Mouse (Mus musculus): ENCODE measurements at regions not wholly inside any gene's neighbourhood (a gene's known extent, or its start where the extent isn't known, plus 50 kb on each side); places are given as distances from the start of the nearest gene placed in this dataset.

DNA sequence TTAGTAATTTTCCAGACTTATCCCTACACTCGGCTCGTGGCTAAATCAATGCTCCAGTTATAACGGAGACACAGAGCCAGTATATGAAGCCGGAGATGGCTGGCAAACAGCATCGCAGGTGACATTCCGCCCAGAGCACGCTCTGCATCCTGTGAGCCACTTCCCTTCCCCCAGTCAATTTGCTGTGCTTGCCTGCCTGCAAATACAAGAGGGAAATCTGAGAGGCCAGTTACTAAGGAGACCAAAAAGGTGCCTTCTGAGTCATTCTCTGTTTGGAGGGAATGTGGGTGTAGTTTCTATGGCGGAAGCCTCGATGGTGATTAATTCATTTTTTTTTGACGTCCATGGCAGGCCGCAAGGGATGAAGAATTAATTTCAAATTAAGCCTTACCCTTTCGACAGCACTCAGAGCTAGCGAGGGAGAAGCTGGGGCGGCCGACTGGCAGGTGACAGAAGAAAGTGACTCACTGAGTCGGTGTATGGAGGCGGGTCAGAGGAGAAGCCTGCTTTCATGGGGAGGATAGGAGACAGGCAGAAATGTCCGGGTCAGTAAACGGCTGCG lies 159.5 kb upstream of the Fndc3a start:
- no peaks in the 10 kb centered on the region for H3K79me2 ChIP-seq (ENCODE audit: control insufficient read depth, insufficient read depth, low read length, poor library complexity)
- H3K9ac ChIP-seq (ENCODE audit: control insufficient read depth, low read depth, low read length, poor library complexity, severe bottlenecking) = no peak overlapping the region
- TF ChIP-seq SIN3A (IDR thresholded peaks at IDR 0.05; ENCODE audit: low read length) = no peak
- no peak for TF ChIP-seq ZNF384 (IDR thresholded peaks at IDR 0.05; ENCODE audit: low read depth, low read length)
- TF ChIP-seq MEF2A (IDR thresholded peaks at IDR 0.05; ENCODE audit: extremely low read depth, insufficient replicate concordance, low read depth, low read length, poor library complexity, severe bottlenecking) = no peak
- no peak for TF ChIP-seq UBTF (IDR thresholded peaks at IDR 0.05; ENCODE audit: borderline replicate concordance, insufficient read depth, low read depth, low read length)
- TF ChIP-seq MAFK (IDR thresholded peaks at IDR 0.05; ENCODE audit: borderline replicate concordance, low read depth, low read length) = no peak
- no peak for TF ChIP-seq POLR2AphosphoS2 (IDR thresholded peaks at IDR 0.05; ENCODE audit: low read length)
- TF ChIP-seq SMC3 (IDR thresholded peaks at IDR 0.05; ENCODE audit: low read depth, low read length) = no peak
- H3K27ac ChIP-seq (ENCODE audit: control insufficient read depth, low read depth, low read length) = no peak overlapping the region
- no peak overlapping the region for H3K4me3 ChIP-seq (ENCODE audit: control insufficient read depth in 1 of 2, insufficient read depth in 1 of 2, low read depth in 2 of 2, low read length in 2 of 2)
- no peaks in the 10 kb centered on the region for H3K36me3 ChIP-seq (ENCODE audit: control insufficient read depth in 1 of 2, insufficient read depth in 2 of 2, low read length in 2 of 2)
- no peak for DNase-seq (ENCODE audit: low read depth, low spot score)
- H3K9me3 ChIP-seq (replicated peaks; ENCODE audit: insufficient read depth, low read length) = no peaks in the 10 kb centered on the region
- H3K27me3 ChIP-seq (ENCODE audit: control insufficient read depth in 1 of 2, insufficient read depth in 2 of 2, low read length in 2 of 2) = no peaks in the 10 kb centered on the region; a peak in 1 of 4 replicates
- no peaks in the 10 kb centered on the region for H3K4me1 ChIP-seq (ENCODE audit: control insufficient read depth in 1 of 2, insufficient read depth in 2 of 2, low read length in 2 of 2)

DNA sequence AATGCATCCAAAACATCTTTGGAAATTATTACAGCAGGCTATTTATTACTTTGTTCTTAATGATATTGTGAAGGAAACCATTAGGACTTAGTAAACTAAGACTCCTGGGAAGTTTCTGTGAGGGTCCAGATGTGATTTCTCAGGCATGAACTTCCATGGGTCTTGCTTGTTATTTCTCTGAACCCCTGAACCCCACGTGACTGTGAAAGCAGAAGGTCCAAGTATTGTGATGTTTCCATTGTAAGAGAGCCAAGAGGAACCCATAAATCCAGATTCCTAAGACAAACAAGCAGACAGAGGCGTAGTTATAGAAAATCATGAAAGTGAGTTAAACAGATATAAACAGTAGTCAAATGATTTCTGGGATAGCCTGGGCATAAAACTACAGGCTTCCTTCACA lies 157.1 kb upstream of the Fndc3a start:
- TF ChIP-seq MXI1 (IDR thresholded peaks at IDR 0.05; ENCODE audit: low read depth, low read length) (no peak), RAD21 (IDR thresholded peaks at IDR 0.05; ENCODE audit: low read depth, low read length) (no peak), GATA1 (IDR thresholded peaks at IDR 0.05; ENCODE audit: low read depth, low read length) (no peak), POLR2AphosphoS2 (IDR thresholded peaks at IDR 0.05; ENCODE audit: low read length) (no peak), KAT2A (conservative IDR thresholded peaks at IDR 0.05; ENCODE audit: low read depth, low read length) (no peak), POLR2AphosphoS5 (IDR thresholded peaks at IDR 0.05; ENCODE audit: borderline replicate concordance, low read depth, low read length) (no peak), CHD1 (IDR thresholded peaks at IDR 0.05; ENCODE audit: low read depth, low read length) (no peak), ZMIZ1 (IDR thresholded peaks at IDR 0.05; ENCODE audit: low read depth, low read length) (no peak), MEF2A (IDR thresholded peaks at IDR 0.05; ENCODE audit: extremely low read depth, insufficient replicate concordance, low read depth, low read length, poor library complexity, severe bottlenecking) (no peak), MAZ (IDR thresholded peaks at IDR 0.05; ENCODE audit: low read depth, low read length) (no peak), JUND (IDR thresholded peaks at IDR 0.05; ENCODE audit: low read depth, low read length) (no peak), MAX (IDR thresholded peaks at IDR 0.05; ENCODE audit: low read length) (no peak), TAL1 (IDR thresholded peaks at IDR 0.05; ENCODE audit: low read length) (no peak), ZC3H11A (IDR thresholded peaks at IDR 0.05; ENCODE audit: low read depth, low read length) (no peak), ZNF384 (IDR thresholded peaks at IDR 0.05; ENCODE audit: low read depth, low read length) (no peak)
- Histone ChIP-seq H3K27ac (ENCODE audit: control insufficient read depth, low read depth, low read length) (no peak overlapping the region), H3K27me3 (ENCODE audit: control insufficient read depth in 1 of 2, insufficient read depth in 2 of 2, low read length in 2 of 2) (no peaks in the 10 kb centered on the region), H3K9ac (ENCODE audit: control insufficient read depth, low read depth, low read length, poor library complexity, severe bottlenecking) (no peak overlapping the region), H3K79me2 (ENCODE audit: control insufficient read depth, insufficient read depth, low read length, poor library complexity) (no peaks in the 10 kb centered on the region), H3K36me3 (ENCODE audit: control insufficient read depth in 1 of 2, insufficient read depth in 2 of 2, low read length in 2 of 2) (no peaks in the 10 kb centered on the region), H3K9me3 (replicated peaks; ENCODE audit: insufficient read depth, low read length) (no peaks in the 10 kb centered on the region), H3K4me3 (ENCODE audit: control insufficient read depth in 1 of 2, insufficient read depth in 1 of 2, low read depth in 2 of 2, low read length in 2 of 2) (no peak overlapping the region), H3K4me1 (ENCODE audit: control insufficient read depth in 1 of 2, insufficient read depth in 2 of 2, low read length in 2 of 2) (no peaks in the 10 kb centered on the region)
- DNase-seq (ENCODE audit: low read depth, low spot score) = no peak

All from MEL (cell line).